Mouse (Mus musculus) embryonic facial prominence, embryonic 10.5 days (tissue): ENCODE results near the gene Zyg11a. TPM values are rescaled to one million over a fixed set of nuclear protein-coding genes. Genes with fewer than 3 reads are reported as not detected.

Experiments used
- polyA plus RNA-seq: library from polyadenylated mRNA; unstranded; fragments of >200 nt; fragmentation: Nextera tagmentation; extraction: Ambion mirVana; gene quantifications from 2 replicates; pipeline ENCODE4 v1.2.1, GENCODE M21; 2016

Zyg11a gene
- polyA plus RNA-seq, 1 experiment from 2014 or later = not detected

Other genes with a start within 250 kb of the Zyg11a start
- not detected in 2 replicates for gene Slc1a7, start 249.7 kb downstream of the Zyg11a start, polyA plus RNA-seq
- 0.05 and 0.38 TPM in 2 replicates for gene Podn, start 121.6 kb downstream of the Zyg11a start, polyA plus RNA-seq
- gene Scp2, start 73.0 kb downstream of the Zyg11a start, polyA plus RNA-seq = 159 and 163 TPM in 2 replicates
- gene Echdc2, start 52.6 kb downstream of the Zyg11a start, polyA plus RNA-seq = 27.2 and 27.6 TPM in 2 replicates
- gene Zyg11b, start 83.0 kb upstream of the Zyg11a start, polyA plus RNA-seq = 14.7 and 15.4 TPM in 2 replicates
- gene Coa7, start 110.1 kb upstream of the Zyg11a start, polyA plus RNA-seq = 70.4 and 78.9 TPM in 2 replicates
- gene Shisal2a, start 165.3 kb upstream of the Zyg11a start, polyA plus RNA-seq = 4.0 and 5.6 TPM in 2 replicates
- 39.7 and 40.1 TPM in 2 replicates for gene Gpx7, start 188.9 kb upstream of the Zyg11a start, polyA plus RNA-seq
- gene Tut4, start 241.4 kb upstream of the Zyg11a start, polyA plus RNA-seq = 103 and 106 TPM in 2 replicates